Mouse (Mus musculus): ENCODE data around the gene Atn1. TPM values are rescaled to one million over a fixed set of nuclear protein-coding genes. Genes with fewer than 3 reads are reported as not detected.
A peak's percentile ranks its signal among the peaks of the same experiment; 100 is the strongest.

Gene Atn1
- total RNA-seq, 2 experiments from 2014 or later: 38.3 to 40.7 TPM

GRCm38 (mm10) chr6:124769101-124769765 lies 12.9 kb upstream of the Atn1 start, which contains the start of gene Eno2:
Gene Eno2, minus strand, starts transcription at chr6:124769673.
- DNase-seq: no peak
- intact Hi-C loops (cut with DNase I): loop anchor here (10.0 kb wide), 1 partner anchor 264 kb away; no protein-coding TSS in a partner anchor

- intact Hi-C loops (cut with DNase I): loop anchor here (10.0 kb wide), 1 partner anchor 264 kb away; no protein-coding TSS in a partner anchor
- DNase-seq: no peak
Measured at GRCm38 (mm10) chr6:124768704-124769044, 12.3 kb upstream of the Atn1 start.

- no peak for DNase-seq
Measured at GRCm38 (mm10) chr6:124767920-124768703, 11.8 kb upstream of the Atn1 start.

GRCm38 (mm10) chr6:124767536-124767919 lies 11.2 kb upstream of the Atn1 start:
- DNase-seq: no peak
- intact Hi-C loops (cut with DNase I): loop anchor here (10.0 kb wide), 1 partner anchor 263 kb away; no protein-coding TSS in a partner anchor

More at GRCm38 (mm10) chr6:124767920-124768703, 11.8 kb upstream of the Atn1 start:
- intact Hi-C loops (cut with DNase I): loop anchor here (10.0 kb wide), 1 partner anchor 263 kb away; no protein-coding TSS in a partner anchor

GRCm38 (mm10) chr6:124765951-124766350 lies 9.6 kb upstream of the Atn1 start:
- DNase-seq: no peak
- intact Hi-C loops (cut with DNase I): loop anchor here (10.0 kb wide), 1 partner anchor 261 kb away; no protein-coding TSS in a partner anchor

- intact Hi-C loops (cut with DNase I): loop anchor here (2.0 to 5.0 kb wide), 4 partner anchors 47 to 187 kb away; partner anchors contain the start of genes C1rb, Emg1, Lpcat3 and Phb2
- DNase-seq: peak; percentile 72 to 80
Measured at GRCm38 (mm10) chr6:124759259-124759658, 2.9 kb upstream of the Atn1 start.

- intact Hi-C loops (cut with DNase I): loop anchor here (2.0 to 5.0 kb wide), 4 partner anchors 47 to 187 kb away; partner anchors contain the start of genes C1rb, Emg1, Lpcat3 and Phb2
- no peak for DNase-seq
Measured at GRCm38 (mm10) chr6:124758849-124759232, 2.5 kb upstream of the Atn1 start.

GRCm38 (mm10) chr6:124757909-124758848 lies 1.9 kb upstream of the Atn1 start:
- peak; percentile 40 to 53 for DNase-seq
- intact Hi-C loops (cut with DNase I): loop anchor here (2.0 to 5.0 kb wide), 4 partner anchors 46 to 186 kb away; partner anchors contain the start of genes C1rb, Emg1, Lpcat3 and Phb2

GRCm38 (mm10) chr6:124757351-124757880 lies 1.1 kb upstream of the Atn1 start:
- no peak for DNase-seq
- intact Hi-C loops (cut with DNase I): loop anchor here (5.0 kb wide), 3 partner anchors 45 to 185 kb away; partner anchors contain the start of genes C1rb, Emg1, Lpcat3 and Phb2

GRCm38 (mm10) chr6:124756652-124757350 lies 477 bp upstream of the Atn1 start:
- peak; percentile 74 to 81 for DNase-seq
- intact Hi-C loops (cut with DNase I): loop anchor here (5.0 kb wide), 3 partner anchors 44 to 184 kb away; partner anchors contain the start of genes C1rb, Emg1, Lpcat3 and Phb2

GRCm38 (mm10) chr6:124755306-124755705 lies 1.0 kb downstream of the Atn1 start:
- intact Hi-C loops (cut with DNase I): loop anchor here (5.0 kb wide), 3 partner anchors 43 to 183 kb away; partner anchors contain the start of genes C1rb, Emg1, Lpcat3 and Phb2
- DNase-seq: no peak

- intact Hi-C loops (cut with DNase I): no loop called here
- DNase-seq: no peak
Measured at GRCm38 (mm10) chr6:124753861-124754260, 2.5 kb downstream of the Atn1 start.

GRCm38 (mm10) chr6:124750405-124750804 lies 5.9 kb downstream of the Atn1 start:
- no peak for DNase-seq
- intact Hi-C loops (cut with DNase I): no loop called here

GRCm38 (mm10) chr6:124746654-124747632 lies 9.4 kb downstream of the Atn1 start:
- DNase-seq: no peak
- intact Hi-C loops (cut with DNase I): no loop called here

- intact Hi-C loops (cut with DNase I): no loop called here
Measured at GRCm38 (mm10) chr6:124746296-124746605, 10.1 kb downstream of the Atn1 start.

GRCm38 (mm10) chr6:124745490-124746295 lies 10.6 kb downstream of the Atn1 start:
- intact Hi-C loops (cut with DNase I): no loop called here
- DNase-seq: peak; percentile 86 to 88

More at GRCm38 (mm10) chr6:124746296-124746605, 10.1 kb downstream of the Atn1 start:
- DNase-seq: no peak

- DNase-seq: no peak
- intact Hi-C loops (cut with DNase I): no loop called here
Measured at GRCm38 (mm10) chr6:124744755-124745321, 11.5 kb downstream of the Atn1 start.

All from gastrocnemius, postnatal 36 days (tissue).